Mouse (Mus musculus): Measurements from ENCODE around the gene Tfap2e.

GRCm38 (mm10) chr4:126759435-126759834, 23.4 kb upstream of the Tfap2e start:
- TF ChIP-seq CTCF (IDR thresholded peaks at IDR 0.05) (no peak), EP300 (IDR thresholded peaks at IDR 0.05) (no peak)
